ENCODE assay signal across 10 mouse cellular contexts in the genomic region with DNA sequence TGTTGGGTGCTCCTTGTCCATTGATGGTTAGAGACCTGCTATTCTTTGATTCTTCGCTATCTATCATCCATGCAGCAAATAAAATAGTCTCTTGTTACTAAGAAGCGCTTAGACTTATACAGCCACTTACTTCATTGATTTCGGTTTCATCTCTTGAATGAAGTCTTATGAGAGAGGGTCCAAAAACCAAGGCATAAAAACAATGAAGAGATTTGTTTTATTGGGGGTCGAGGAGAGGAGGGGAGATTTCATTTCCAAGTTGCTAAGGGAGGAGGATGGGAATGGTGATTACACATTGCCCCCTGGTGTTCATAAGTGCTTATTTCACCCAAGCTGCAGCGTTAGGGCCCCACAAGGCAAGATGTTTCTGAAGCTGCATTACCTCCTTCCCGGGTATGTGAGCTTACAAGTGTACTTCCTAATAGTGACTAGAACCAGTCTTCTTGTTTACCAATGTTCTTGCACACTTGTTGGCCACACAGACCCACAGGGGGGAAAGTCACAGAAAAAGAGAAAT.
DNase-seq lines count a peak whose midpoint lies in the region; ATAC-seq and TF ChIP-seq lines count a peak whose summit lies in the region.
"Had no signal": no experiment of that assay in that cellular context is flagged by ENCODE, and none has a peak within 500 bp of the region (broad histone marks: within the 10 kb centered on the region; RNA-seq: fewer than 3 reads in every experiment).

No protein-coding gene starts in this region.

- peak; percentile 57 for TF ChIP-seq RAD21 in MEL (IDR thresholded peaks at IDR 0.05; ENCODE audit: low read depth, low read length)

- DNase-seq in kidney, adult 18-20 months = peak; percentile 20
- no peak for DNase-seq in kidney, adult 11 months
- peak; percentile 27 for DNase-seq in MEL (ENCODE audit: low read depth, low spot score)
- DNase-seq in heart, postnatal 4 days = peak; percentile 48
- peak; percentile 80 for DNase-seq in limb, embryonic 14.5 days (ENCODE audit: low spot score)
- peak; percentile 37 for DNase-seq in retina, postnatal 7 days (ENCODE audit: low read depth, low spot score)
- DNase-seq in gastrocnemius, postnatal 10 days = no peak

- 41% methylated on average over 6 of the region's 6 CpGs for WGBS in limb, embryonic 14.5 days

- peak; percentile 27 to 47 (median 43) for TF ChIP-seq CTCF in MEL (IDR thresholded peaks at IDR 0.05 in 2 of 3, conservative IDR thresholded peaks at IDR 0.05 in 1 of 3; ENCODE audit: control insufficient read depth in 1 of 3, insufficient read depth in 1 of 3, low read depth in 2 of 3, low read length in 3 of 3, poor library complexity in 1 of 3, severe bottlenecking in 1 of 3)

- H3K9me3 ChIP-seq in MEL (replicated peaks; ENCODE audit: insufficient read depth, low read length) = no peaks in the 10 kb centered on the region
- H3K9me3 ChIP-seq in limb, embryonic 14.5 days (ENCODE audit: control insufficient read depth, low read length) = no peaks in the 10 kb centered on the region
- H3K9me3 ChIP-seq: embryonic facial prominence, embryonic 13.5 days; liver, embryonic 15.5 days had no signal

- H3K36me3 ChIP-seq in MEL (ENCODE audit: control insufficient read depth in 1 of 2, insufficient read depth in 2 of 2, low read length in 2 of 2) = no peaks in the 10 kb centered on the region
- no peaks in the 10 kb centered on the region for H3K36me3 ChIP-seq in limb, embryonic 14.5 days (ENCODE audit: control insufficient read depth, insufficient read depth, low read length)
- H3K36me3 ChIP-seq: embryonic facial prominence, embryonic 13.5 days; liver, embryonic 15.5 days had no signal

- H3K4me3 ChIP-seq in MEL (ENCODE audit: control insufficient read depth in 1 of 2, insufficient read depth in 1 of 2, low read depth in 2 of 2, low read length in 2 of 2) = no peak overlapping the region
- H3K4me3 ChIP-seq in limb, embryonic 14.5 days (replicated peaks; ENCODE audit: low read length) = no peak overlapping the region
- H3K4me3 ChIP-seq: embryonic facial prominence, embryonic 13.5 days; liver, embryonic 15.5 days had no signal

- H3K79me2 ChIP-seq in MEL (ENCODE audit: control insufficient read depth, insufficient read depth, low read length, poor library complexity) = no peaks in the 10 kb centered on the region

- no peak overlapping the region for H3K27ac ChIP-seq in MEL (ENCODE audit: control insufficient read depth, low read depth, low read length)
- no peak overlapping the region for H3K27ac ChIP-seq in limb, embryonic 14.5 days (replicated peaks; ENCODE audit: low read depth, low read length)
- H3K27ac ChIP-seq: embryonic facial prominence, embryonic 13.5 days; liver, embryonic 15.5 days had no signal

- no peak for TF ChIP-seq EP300 in MEL (IDR thresholded peaks at IDR 0.05; ENCODE audit: low read depth in 1 of 2, low read length in 2 of 2)

- H3K27me3 ChIP-seq in MEL (ENCODE audit: control insufficient read depth in 1 of 2, insufficient read depth in 2 of 2, low read length in 2 of 2) = no peaks in the 10 kb centered on the region
- no peaks in the 10 kb centered on the region for H3K27me3 ChIP-seq in limb, embryonic 14.5 days (ENCODE audit: control insufficient read depth, insufficient read depth, low read length)
- H3K27me3 ChIP-seq: embryonic facial prominence, embryonic 13.5 days; liver, embryonic 15.5 days had no signal

- ATAC-seq in common myeloid progenitor, adult 5-6 weeks (replicated peaks; ENCODE audit: low read depth, poor library complexity, severe bottlenecking) = peak; percentile 54
- peak; percentile 63; the same call in 1 of the 2 replicates for ATAC-seq in limb, embryonic 14.5 days (ENCODE audit: low FRiP score, low read depth)

- H3K4me1 ChIP-seq in MEL (ENCODE audit: control insufficient read depth in 1 of 2, insufficient read depth in 2 of 2, low read length in 2 of 2) = no peaks in the 10 kb centered on the region
- H3K4me1 ChIP-seq in limb, embryonic 14.5 days (ENCODE audit: control insufficient read depth, insufficient read depth, low read length) = peaks cover 8% of the 10 kb centered on the region; the same call in 1 of the 2 replicates
- H3K4me1 ChIP-seq: liver, embryonic 15.5 days had no signal

- no peak for TF ChIP-seq POLR2A in MEL (IDR thresholded peaks at IDR 0.05; ENCODE audit: control insufficient read depth in 1 of 2, insufficient read depth in 1 of 2, low read depth in 1 of 2, low read length in 2 of 2, poor library complexity in 1 of 2)
- TF ChIP-seq POLR2A in limb, embryonic 14.5 days (IDR thresholded peaks at IDR 0.05; ENCODE audit: borderline replicate concordance, extremely low read depth, insufficient read depth, insufficient read length) = no peak

- no peak overlapping the region for H3K9ac ChIP-seq in MEL (ENCODE audit: control insufficient read depth, low read depth, low read length, poor library complexity, severe bottlenecking)
- H3K9ac ChIP-seq in limb, embryonic 14.5 days (ENCODE audit: low read depth, low read length, severe bottlenecking) = no peak overlapping the region
- H3K9ac ChIP-seq: embryonic facial prominence, embryonic 13.5 days; liver, embryonic 15.5 days had no signal

- no peak overlapping the region for H3K4me2 ChIP-seq in limb, embryonic 14.5 days (replicated peaks; ENCODE audit: low read depth, low read length, severe bottlenecking)
- H3K4me2 ChIP-seq: embryonic facial prominence, embryonic 13.5 days; liver, embryonic 15.5 days had no signal

TF ChIP-seq in MEL, 35 proteins besides CTCF, POLR2A, EP300 and RAD21:
- no peak for TF ChIP-seq SIN3A (IDR thresholded peaks at IDR 0.05; ENCODE audit: low read length)
- peak; percentile 52 for TF ChIP-seq SMC3 (IDR thresholded peaks at IDR 0.05; ENCODE audit: low read depth, low read length)
- TF ChIP-seq UBTF (IDR thresholded peaks at IDR 0.05; ENCODE audit: borderline replicate concordance, insufficient read depth, low read depth, low read length) = no peak
- TF ChIP-seq BHLHE40 (IDR thresholded peaks at IDR 0.05; ENCODE audit: borderline replicate concordance, low read depth, low read length) = no peak
- TF ChIP-seq E2F4 (IDR thresholded peaks at IDR 0.05; ENCODE audit: borderline replicate concordance, low read depth, low read length) = no peak
- TF ChIP-seq MYC (IDR thresholded peaks at IDR 0.05; ENCODE audit: low read depth, low read length) = no peak

Comparison
In these comparisons a context has a peak if more than half of its experiments do, and no peak if none do; other contexts are left out.
1. DNase-seq: peak in kidney, adult 18-20 months (single experiment), MEL (single experiment), heart, postnatal 4 days (single experiment), limb, embryonic 14.5 days (single experiment) and retina, postnatal 7 days (single experiment); none in kidney, adult 11 months (single experiment) and gastrocnemius, postnatal 10 days (single experiment).